Mouse (Mus musculus) erythroblast, embryonic 14.5 days (primary cell): ENCODE results near the gene Scd3.

Source experiments
- GATA1 ChIP-seq: IDR thresholded peaks from 2 replicates; pipeline ENCODE4 v1.6.1; 2012; ENCODE audit warnings: low read length, inconsistent platforms, mixed read lengths
- TAL1 ChIP-seq: IDR thresholded peaks from 3 replicates; pipeline ENCODE4 v1.6.1; 2012; ENCODE audit warnings: low read length, inconsistent platforms, mixed read lengths

DNA sequence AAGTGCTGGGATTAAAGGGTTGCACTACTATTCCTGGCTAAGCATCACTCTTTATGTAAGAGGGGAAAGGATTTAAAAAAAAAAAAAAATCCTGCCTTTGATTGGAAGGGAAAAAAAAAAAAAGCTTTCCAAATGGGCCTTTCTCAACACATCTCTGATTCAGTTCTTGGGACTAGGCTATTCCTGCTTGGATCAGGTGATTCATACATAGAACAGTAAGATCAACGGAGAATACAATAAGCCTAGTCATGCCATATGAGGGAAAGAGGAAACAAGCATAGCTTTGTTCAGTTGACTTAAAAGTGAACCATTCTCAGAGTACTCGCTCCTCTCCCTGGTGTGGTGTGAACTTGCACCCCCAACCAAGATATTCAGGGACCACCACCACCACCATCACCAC is 35.8 kb downstream of the Scd3 start:
- no peak for TF ChIP-seq GATA1
- no peak for TF ChIP-seq TAL1
